Mouse (Mus musculus): Measurements from ENCODE around the gene Cacna1b.

- TF ChIP-seq POLR2A (IDR thresholded peaks at IDR 0.05; ENCODE audit: insufficient read length, low read depth) (no peak), USF1 (IDR thresholded peaks at IDR 0.05; ENCODE audit: low read depth) (no peak), MAX (IDR thresholded peaks at IDR 0.05; ENCODE audit: low read depth) (no peak)
These were observed 94.4 kb downstream of the Cacna1b start for GRCm38 (mm10) chr2:24668598-24668997.
